Mouse (Mus musculus) heart, postnatal 10 days (tissue): ENCODE measurements around the gene Sntb2. TPM values are rescaled to one million over a fixed set of nuclear protein-coding genes. Genes with fewer than 3 reads are reported as not detected.
A peak's percentile ranks its signal among the peaks of the same experiment; 100 is the strongest.

Experiments
- DNase-seq, 2 experiments: peaks; one replicate each; pipeline ENCODE4 v3.0.0; 2021
- intact Hi-C: fragments of 180-260 bp; cut with DNase I; formaldehyde crosslinking; loops from one replicate; pipeline ENCODE4 v1.15.1; 2025
- total RNA-seq, 2 experiments: library from RNA; stranded (reverse); gene quantifications; 2 replicates each; pipeline ENCODE4 v1.2.3; 2021

Sntb2 gene
- total RNA-seq, 2 experiments from 2014 or later = 27.1 to 27.6 TPM

DNA sequence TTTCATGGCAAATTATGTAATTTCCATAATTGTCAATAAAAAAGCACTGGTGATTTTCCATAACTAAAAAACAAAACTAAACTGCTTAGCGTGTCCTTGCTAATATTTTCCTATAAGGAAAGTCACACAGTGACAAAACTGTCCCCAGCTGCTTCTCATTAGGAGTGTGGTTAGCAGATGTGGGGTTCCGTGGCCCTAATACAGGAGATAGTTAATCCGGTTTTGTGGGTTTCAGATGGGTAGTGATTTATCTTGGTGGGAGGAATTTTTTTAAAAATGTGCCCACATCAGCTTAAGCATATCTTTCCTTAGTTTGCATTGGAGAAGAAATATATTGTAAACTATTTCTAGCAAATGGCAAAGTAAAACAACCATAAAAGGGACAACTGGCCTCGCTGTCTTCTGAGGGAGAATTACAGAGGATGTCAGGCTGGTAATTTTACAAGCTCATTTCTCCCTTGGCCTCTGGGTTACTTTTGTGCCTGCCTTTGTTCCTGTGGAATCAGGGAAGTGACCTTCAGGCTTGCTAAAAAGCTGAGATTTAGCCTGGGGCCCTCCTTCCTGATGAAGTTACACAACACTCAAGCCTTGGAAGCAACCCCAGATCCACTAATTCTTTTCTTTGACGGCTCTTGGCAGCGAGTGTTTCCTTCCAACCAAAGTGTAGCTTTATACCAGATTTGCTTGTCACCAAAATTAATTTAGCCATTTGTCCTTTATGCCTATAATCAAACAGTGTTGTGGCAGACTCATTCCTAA is 6.2 kb upstream of the Sntb2 start:
- DNase-seq = peak; percentile 74 to 75
- intact Hi-C loops = loop anchor here (2.0 kb wide), 1 partner anchor 73 kb away; no protein-coding TSS in a partner anchor

DNA sequence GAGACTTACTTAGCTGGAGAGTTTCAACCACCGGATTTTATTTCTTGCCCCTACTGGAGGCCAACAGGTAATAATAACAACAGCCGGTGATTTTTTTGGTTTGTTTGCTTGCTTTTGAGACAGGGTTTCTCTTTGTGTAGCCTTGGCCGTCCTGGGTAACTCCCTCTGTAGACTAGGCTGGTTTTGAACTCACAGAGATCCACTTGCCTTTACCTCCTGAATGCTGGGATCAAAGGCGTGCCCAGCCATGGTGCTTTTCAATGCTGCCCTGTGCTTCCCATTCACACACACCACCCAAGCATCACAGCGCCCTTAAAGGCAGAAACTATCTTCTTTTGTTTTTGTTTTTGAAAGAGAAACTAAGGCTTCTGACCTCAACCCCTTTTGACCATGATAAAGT is 5.6 kb upstream of the Sntb2 start:
- no peak for DNase-seq
- intact Hi-C loops = loop anchor here (2.0 kb wide), 1 partner anchor 73 kb away; no protein-coding TSS in a partner anchor

DNA sequence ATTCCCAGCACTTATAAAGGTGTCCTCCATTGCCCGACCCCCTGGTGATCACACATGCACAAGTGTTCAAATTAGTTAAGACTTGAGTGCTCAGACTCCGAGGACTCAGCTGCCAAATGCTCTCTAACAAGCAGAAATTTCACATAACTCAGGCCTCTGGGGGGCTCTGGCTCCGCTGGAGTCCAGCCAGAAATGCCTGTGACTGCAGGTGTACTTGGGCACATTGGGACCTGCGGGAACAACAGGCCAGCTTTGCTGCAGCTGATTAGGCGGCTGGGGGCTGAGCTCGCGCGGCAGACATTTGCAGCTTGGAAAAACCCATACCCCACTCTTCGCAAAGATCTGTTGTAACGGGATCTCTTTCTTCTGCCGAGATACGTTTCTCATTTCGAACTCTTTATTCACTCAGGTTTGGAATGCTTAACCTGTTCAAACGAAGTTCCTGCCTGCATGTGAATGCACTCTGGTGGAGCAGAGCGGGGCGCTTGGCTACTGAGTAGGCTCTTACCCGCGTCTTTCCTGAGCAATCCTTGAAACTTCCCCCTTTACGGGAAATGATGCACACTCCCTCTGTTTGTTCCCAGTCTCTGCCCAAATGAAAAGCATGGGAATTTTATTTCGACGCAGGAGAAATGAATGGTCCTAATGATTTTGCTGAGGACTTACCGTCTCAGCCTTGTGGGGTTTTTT is 3.0 kb upstream of the Sntb2 start:
- intact Hi-C loops = loop anchor here (2.0 kb wide), 1 partner anchor 64 kb away; no protein-coding TSS in a partner anchor
- peak in 1 of 2 experiments; percentile 29 for DNase-seq

DNA sequence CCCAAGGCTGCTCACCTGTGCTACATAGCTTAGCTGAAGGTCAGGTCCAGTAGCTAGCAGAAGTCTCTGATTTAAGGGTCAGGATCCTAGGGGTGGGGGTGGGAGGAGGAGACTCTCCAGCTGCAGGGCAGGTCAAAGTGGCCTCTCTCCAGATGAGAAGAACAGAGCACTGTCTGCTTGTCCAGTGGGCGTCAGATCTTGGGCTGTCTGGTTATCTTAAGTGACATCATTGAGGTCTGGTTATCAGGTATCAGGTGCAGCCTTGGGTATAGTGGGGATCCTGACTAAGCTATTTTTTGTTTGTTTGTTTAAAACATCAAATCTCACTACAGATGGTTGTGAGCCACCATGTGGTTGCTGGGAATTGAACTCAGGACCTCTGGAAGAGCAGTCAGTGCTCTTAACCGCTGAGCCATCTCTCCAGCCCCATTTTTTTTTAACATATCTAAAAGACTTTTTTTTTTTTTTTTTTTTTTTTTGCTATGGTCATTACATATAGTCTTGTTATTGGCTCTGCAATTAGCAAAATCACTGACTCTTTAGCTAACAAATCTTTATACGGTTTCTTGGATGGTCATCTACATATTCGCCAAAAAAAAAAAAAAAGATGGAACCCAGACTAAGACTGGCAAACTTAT is 1.9 kb upstream of the Sntb2 start:
- intact Hi-C loops = loop anchor here (2.0 kb wide), 1 partner anchor 63 kb away; no protein-coding TSS in a partner anchor
- DNase-seq = no peak

DNA sequence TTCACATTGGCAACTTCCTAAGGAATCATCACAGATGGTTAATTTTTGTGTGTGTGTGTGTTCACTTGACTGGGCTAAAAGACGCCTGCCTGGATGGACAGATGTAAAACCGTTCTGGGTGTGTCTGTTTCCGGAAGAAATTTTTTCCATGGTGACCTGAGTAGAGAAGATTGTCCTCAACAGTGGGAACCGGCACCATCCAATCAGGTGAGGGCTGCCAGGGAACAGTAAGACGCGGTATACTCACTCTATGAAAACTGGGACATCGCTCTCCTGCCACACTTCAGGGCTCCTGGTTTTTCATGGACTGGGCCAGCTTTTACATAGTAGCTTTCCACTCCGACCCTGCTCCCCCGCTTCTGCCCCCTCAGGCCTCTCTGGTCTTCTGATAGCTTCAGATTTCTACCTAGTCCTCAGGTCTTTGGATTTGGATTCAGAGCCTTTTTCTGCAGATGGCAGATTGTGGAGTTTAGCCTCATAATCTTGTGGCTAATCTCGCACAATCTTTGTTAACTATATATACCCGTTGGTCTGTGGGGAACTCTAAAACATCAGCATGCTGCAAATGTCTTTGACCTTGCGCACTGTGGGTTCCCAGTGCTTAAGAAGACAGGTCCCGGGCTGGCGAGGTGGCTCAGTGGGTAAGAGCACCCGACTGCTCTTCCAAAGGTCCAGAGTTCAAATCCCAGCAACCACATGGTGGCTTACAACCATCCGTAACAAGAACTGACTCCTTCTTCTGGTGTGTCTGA is 1.1 kb upstream of the Sntb2 start:
- no peak for DNase-seq
- intact Hi-C loops = no loop called here

DNA sequence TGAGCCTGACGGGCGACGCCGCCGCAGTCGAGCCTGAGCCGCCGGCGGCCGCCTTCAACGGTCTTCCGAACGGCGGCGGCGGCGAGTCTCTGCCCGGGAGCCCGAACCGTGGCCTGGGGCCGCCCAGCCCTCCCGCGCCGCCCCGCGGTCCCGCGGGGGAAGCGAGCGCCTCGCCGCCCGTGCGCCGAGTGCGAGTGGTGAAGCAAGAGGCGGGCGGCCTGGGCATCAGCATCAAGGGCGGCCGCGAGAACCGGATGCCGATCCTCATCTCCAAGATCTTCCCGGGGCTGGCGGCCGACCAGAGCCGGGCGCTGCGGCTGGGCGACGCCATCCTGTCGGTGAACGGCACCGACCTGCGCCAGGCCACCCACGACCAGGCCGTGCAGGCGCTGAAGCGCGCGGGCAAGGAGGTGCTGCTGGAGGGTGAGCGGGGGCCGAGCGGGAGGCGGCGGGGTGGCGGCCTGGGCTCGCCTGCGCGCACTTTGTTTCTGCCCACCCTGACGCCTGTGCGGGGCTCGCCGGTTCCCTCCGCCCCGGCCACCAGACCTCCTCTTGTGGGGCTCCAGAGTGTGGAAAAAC is 438 bp downstream of the Sntb2 start:
- peak in 1 of 2 experiments; percentile 74 for DNase-seq
- intact Hi-C loops = loop anchor here (5.0 kb wide), 1 partner anchor 36 kb away; no protein-coding TSS in a partner anchor

DNA sequence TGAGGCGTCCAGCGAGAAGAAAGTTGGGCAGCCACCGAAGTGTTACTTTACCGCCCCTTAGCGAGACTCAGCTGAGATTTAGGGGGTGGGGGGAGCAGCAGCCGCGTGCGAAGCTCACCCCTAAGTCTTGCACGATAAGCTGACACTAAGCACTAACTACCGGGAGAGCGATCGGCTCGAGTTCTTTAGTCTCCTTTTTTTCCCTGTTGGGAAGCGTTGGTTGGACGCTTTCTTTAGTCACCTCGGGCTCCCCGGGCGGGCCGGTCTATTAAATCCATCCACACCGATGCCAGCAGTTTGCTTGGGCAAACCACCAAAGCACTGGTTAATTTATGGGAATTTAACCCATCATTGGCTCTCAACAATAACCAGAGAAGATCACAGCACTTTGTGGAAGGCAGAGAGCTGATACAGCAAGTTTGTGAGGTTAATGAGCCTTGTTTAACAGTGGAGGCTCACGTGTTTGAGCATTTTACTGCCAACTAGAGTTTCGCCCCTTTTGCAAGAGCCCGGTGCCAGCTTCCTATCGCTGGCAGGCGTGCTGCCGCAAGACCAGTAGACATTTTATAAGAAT is 1.0 kb downstream of the Sntb2 start:
- intact Hi-C loops = loop anchor here (5.0 kb wide), 1 partner anchor 36 kb away; no protein-coding TSS in a partner anchor
- DNase-seq = peak; percentile 65 to 67

DNA sequence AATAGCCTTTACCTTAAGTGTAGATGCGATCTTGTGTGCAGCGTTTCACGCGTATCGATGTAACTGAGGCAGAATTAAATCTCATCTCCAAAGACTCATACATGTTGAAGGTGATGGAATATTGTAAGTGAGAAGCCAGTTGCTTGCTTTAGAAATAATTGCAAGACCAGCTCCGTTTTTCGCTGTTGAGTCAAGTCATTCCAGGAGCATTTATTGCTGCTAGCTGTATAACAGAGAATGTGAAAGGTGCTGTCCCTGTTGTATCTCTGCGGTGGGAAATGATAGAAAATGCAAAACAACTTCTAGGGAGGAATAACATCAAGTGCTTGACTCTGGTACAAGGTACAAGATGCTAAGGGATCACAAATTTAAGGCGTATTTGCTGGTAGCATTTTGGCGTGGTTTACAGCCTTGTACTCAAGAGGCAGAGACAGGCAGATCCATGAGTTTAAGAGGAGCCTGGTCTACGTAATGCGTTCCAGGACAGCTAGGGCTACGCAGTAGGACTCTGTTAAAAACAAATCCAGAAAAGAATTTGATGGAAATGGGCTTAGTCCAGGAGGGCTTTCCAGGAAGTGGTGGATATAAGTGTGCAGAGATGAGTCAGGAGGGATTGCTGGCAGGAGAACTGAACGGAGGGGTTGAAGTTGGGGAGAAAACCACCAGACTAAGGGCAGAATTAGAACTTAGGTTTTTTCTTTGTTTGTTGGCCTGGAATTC is 1.7 kb downstream of the Sntb2 start:
- DNase-seq = no peak
- intact Hi-C loops = loop anchor here (5.0 kb wide), 1 partner anchor 35 kb away; no protein-coding TSS in a partner anchor

DNA sequence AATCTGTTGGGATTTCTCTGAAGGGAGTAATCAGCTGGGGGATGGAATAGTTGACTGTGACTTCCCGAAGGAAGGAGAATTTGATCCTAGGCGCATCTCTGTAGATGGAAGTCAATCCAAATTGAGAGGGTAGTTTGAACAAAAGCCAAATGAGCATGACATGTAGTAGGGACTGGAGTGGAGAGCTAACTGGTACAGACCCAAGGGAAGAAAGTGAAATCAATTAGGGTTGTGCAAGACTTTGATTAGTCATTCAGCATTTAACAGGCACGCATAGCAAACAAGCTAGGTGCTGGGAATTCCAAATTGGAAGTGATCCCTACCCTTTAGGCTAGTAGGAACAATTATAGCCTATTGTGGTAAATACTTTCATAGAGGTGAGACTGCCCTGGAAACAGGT is 6.3 kb downstream of the Sntb2 start:
- intact Hi-C loops = no loop called here
- no peak for DNase-seq

DNA sequence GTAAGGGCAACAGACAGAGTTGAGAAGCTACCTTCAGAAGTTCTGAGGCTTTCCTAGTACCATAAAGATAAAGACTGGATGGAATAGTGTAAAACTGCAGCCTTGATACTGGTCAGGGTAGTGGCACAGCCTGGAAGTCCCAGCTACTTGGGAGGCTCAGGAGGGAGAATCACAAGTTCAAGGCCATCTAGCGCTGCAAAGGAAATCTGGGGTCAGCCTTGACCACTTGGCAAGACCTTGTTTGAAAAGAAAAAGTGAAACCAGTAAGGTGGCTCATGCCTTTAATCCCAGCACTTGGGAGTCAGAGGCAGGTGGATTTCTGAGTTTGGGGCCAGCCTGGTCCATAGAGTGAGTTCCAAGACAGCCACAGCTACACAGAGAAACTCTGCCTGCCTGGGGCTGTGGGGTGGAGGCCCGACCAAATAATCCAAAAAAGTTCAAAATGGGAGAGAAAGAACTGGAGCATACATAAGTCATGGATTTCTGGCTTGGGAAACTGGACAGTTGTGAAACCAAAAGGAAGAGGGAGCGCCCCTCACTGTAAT is 8.4 kb downstream of the Sntb2 start:
- peak in 1 of 2 experiments; percentile 18 for DNase-seq
- intact Hi-C loops = no loop called here

DNA sequence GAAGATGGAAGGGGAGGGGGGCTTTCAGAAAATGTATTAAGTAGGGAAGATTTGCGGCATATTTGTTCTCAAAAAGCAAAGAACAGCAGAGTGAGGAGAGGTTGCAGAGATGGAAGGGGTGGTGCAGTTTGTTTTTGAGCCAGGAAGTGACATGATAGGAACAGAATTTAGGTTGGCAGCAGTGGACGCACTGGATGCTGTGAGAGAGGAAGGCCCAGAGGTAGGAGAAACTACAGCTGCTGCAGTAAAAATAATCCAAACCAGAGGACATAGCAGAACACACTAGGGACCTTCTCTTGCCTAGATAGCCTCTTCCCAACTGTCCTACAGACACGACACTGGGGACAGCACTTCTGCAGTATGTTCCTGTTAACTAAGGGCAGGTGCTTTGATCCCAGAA is 9.2 kb downstream of the Sntb2 start:
- intact Hi-C loops = no loop called here
- peak; percentile 73 to 75 for DNase-seq

DNA sequence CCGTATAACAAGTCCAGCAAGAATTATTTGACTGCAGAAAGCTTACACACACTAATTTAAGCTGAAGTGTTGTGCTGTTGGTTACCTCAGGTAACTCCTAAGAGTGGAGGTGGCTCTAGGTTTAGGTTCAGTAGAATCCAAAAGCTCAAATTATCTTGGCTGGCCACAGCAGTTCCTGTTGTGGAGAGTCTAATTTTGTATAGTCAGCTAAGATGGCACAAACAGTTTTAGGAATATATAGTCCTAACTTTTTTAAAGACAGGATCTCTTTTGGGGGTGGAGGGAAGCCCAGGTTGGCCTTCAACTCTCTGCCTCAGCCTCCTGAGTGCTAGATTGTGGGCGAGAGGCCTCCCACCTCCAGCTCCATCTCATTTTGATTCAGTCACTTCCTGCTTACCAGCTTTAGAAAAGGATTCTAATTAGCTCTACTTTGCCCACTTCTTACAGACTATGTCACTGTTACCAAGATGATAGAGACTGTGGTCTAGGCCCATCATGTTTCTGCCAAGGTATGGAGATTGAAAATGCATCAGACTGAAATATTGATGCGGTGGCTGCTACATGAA is 13.2 kb downstream of the Sntb2 start:
- intact Hi-C loops = no loop called here
- no peak for DNase-seq

DNA sequence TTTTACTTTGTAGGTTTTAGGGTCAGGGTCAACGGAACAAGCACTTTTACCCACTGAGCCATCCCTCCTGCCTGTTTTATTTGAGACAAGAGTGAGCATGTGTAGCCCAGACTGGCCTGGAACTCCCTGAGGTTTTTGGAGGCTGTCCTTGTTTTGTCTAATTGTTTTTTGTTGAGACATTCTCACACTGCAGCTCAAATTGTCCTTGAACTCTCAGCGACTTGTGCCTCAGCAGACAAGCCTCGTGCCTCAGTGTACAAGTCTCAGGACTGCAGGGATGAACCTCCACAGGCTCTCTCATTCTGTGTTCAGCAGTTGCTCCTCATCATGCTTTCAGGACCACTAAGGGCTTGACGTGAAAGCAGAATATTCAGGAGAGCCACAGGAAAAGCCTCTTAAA is 16.2 kb downstream of the Sntb2 start:
- DNase-seq = no peak

DNA sequence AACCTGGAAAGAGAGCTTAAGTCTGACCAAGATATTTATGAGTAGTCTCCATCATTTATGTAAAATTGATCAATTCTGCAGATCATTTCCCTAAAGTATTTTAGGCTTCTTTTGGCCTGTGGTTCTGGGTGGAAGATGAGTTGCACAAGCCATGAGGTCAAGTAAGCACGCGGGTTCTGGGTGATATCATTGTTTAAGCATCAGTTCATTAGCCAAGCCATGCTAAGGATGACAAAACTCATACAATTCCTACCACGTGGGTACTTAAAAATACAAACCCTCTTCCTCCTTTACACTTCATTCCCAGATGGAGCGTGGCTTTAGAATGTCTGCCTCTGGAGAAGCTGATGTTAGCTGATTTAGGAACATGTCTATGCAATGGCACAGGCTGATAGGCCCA is 18.0 kb downstream of the Sntb2 start:
- no peak for DNase-seq
- intact Hi-C loops = no loop called here

More for the DNA sequence above, 16.2 kb downstream of the Sntb2 start:
- intact Hi-C loops = no loop called here

DNA sequence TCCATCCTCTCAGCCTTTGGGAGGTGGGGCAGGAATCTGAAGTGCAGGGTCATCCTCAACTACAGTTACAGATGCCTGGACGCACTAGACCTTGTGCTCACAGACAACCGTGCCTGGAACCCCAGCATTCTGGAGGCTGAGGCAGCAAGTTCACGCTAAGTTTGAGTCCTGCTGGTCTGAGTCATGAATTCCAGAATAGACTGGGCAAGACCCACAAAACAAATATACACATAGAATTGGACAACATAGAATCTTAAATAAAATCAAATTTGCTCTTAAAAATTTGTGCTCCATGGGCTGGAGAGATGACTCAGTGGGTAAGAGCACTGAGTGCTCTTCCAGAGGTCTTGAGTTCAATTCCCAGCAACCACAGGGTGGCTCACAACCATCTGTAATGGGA is 21.5 kb downstream of the Sntb2 start:
- DNase-seq = no peak
- intact Hi-C loops = no loop called here

DNA sequence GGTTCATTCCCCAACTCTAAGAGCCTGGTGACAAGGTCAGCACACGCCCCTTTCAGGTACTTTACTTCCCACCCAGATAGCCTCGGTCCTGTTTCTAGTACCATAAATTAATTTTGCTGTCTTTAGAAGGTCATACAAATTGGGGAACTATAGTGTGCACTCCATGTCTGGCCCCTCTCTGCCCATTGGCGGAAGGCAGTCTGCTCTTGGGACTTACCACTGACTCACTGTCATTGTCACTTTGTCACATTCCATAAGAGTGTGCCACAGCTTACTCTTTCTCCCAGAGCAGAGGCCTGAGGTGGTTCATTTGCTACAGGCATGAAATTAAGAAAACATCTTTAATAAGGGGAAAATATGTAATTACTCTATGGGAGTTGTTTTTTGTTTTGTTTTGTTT is 22.7 kb downstream of the Sntb2 start:
- DNase-seq = no peak
- intact Hi-C loops = no loop called here

DNA sequence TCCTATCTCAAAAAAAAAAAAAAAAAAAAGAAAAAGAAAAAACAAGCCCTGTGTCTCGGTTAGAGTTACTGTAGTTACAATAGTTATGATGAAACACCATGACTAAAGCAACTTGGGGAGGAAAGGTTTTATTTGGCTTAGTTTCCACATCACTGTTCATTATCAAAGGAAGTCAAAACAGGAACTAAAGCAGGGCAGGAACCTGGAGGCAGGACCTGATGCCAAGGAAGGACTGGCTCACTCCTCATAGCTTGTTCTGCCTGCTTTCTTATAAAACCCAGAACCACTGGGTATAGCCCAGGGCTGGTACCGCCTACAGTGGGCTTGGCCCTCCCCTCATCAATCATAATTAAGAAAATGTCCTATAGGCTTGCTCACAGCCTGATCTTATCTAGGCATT is 24.1 kb downstream of the Sntb2 start:
- DNase-seq = no peak
- intact Hi-C loops = no loop called here

DNA sequence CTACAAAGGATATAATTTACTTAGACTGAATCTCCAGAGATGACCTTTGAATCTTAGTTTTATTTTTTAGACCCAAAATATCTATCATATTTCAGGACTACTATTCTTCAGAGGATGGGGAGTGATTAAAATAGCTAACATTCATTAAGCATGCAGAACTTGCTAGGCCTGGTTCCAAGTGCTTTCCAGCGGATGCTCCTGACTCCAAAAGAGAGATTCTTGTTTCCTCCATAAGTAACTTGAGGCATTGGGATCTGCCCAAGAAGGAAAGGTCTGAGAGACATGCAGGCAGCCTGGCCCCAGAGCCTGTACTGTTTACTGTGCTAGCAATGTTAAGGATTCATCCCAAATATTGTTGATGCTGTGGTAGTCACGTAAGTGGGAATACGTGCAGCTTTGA is 26.8 kb downstream of the Sntb2 start:
- peak; percentile 49 to 50 for DNase-seq
- intact Hi-C loops = no loop called here

DNA sequence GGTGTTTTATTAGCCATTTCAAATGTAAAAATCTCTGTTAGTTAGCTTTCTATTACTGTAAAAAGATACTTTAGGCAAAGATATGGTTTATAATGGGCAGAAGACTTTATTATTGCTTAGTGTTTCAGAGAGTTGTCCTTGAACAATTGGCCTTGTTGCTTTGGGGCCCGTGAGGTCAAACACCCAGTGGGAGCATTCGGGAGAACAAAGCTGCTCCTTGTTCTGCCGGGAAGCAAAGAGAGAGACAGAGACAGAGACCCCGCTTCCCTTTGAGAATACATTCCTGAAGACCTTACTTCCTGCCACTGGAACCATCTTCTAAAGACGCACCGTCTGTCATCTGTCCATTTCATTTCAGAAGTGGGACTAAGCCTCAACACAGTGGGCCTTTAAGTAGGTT is 27.8 kb downstream of the Sntb2 start:
- no peak for DNase-seq
- intact Hi-C loops = no loop called here
